Mouse (Mus musculus): ENCODE results near the gene Shank1.

Gene Shank1

DNA sequence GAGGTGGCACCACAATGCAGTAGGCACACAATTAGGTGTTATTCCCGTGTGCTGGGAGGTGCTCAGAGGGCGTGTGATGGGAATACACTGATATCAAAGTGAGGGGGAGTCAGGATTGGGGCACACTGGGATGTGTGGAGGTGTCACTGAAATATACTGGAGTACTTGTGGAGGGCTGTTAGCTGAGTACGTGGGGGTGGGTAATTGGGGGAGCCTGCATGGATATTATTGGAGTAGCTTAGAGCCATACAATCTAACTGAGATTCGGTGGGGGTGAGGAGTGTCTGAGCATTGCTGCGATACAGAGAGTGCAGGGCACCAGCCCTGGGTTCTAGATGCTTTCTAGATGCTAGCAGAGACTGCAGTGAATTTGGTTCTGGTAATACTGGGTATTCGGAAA is 30.2 kb downstream of the Shank1 start:
- CTCF ChIA-PET = no interaction called here

DNA sequence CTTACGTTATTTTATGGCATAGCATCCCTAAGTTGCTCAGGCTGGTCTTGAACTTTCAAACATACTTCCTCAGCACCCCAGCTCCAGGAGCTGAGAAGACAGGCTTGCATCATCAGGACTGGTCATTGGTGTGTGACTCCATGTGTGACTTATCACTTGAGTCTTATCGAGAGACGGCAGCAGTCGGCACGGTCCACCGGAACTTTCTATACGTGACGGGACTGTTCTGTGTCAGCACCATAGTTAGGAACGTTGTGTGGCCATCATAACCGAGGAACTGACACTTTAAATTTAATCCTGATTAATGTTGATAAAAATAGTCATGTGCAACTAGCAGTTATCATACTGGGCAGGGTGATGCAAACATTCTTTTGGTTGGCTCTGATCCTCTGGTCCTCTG is 31.1 kb downstream of the Shank1 start:
- CTCF ChIA-PET = no interaction called here

DNA sequence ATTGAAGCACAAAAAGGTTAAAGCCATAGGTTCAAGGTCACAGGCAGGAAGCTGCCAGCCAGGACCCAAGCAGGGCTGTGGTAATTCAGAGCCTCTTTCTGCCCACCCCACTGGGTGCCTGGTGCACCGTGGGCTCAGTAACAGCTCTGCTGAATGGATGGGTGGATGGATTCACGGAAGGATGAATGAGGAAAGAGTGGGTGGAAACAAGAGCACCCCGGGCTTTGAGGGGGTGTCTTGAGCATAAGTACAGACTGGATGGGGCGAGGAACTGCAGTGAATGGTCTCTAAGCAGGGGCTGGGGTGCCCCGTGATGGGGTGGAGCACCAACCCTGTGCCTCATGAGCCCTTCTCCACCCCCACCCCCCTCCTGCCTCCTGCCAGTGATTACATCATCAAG is 31.7 kb downstream of the Shank1 start:
- CTCF ChIA-PET = no interaction called here

DNA sequence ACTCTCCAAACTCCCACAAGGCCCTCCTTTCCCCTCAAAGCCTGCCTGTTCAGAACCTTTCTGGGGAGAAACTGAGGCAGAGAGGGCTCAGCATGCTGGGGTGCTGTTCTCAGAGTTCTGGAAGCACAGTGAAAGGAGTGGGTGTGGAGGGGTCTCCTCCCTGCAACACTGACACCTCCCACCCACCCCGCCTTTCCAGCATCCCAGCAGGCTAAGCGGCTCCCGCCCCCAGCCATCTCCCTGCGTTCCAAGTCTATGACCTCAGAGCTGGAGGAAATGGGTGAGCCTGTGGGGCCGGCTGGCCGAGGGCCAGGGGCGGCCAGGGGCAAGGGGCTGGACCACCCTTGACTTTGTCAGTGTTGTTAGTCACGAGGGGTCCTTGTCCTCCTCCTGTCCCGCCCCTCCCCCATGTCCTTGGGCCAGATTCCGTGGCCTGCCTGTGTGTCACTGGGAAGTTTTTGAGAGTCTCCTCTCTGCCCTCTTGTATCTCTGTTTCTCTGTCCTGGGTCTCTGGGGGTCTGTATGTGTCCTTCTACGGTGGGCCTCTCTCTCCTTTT is 33.5 kb downstream of the Shank1 start:
- CTCF ChIA-PET = interaction anchor here (0.6 kb wide), 1 partner anchor 483 kb away, joined by 6 read pairs; no protein-coding TSS in a partner anchor

DNA sequence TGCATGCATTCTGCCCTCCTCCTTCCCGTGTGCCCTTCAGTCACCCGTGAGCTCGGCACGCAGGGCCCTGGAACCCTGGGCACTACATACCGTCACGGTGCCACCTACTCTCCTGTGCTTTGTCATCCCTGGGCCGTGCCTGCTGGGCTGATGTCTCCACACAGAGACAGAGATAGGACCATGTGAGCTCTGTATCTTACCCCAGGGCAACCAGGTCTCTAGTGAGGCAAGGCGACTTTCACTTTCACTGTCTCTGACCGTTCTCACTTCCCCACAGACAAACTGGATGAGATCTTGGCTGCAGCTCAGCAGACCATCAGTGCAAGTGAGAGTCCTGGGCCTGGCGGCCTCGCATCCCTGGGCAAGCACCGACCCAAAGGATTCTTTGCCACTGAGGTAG is 34.6 kb downstream of the Shank1 start:
- CTCF ChIA-PET = no interaction called here

DNA sequence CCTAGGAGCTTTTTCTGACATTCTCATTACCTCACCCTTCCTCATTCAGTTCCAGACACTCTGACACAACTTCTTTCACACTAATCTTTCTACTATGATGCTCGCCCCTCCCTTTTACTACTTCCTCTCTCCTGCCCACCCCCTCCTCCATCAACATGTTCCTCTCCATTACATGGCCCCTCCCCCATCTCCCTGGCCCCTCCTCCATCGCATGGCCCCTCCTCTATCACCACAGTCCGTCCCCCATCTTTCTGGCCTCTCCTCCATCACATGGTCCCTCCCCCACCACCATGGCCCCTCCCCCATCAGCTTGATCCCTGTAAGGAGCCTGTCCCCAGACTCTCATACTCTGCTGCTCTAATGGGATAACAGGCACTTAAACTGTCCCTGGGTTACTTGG is 39.0 kb downstream of the Shank1 start:
- CTCF ChIA-PET = interaction anchor here (0.6 to 1.3 kb wide), 3 partner anchors 10 to 325 kb away, joined by 3 to 23 read pairs (median 4); no protein-coding TSS in a partner anchor

DNA sequence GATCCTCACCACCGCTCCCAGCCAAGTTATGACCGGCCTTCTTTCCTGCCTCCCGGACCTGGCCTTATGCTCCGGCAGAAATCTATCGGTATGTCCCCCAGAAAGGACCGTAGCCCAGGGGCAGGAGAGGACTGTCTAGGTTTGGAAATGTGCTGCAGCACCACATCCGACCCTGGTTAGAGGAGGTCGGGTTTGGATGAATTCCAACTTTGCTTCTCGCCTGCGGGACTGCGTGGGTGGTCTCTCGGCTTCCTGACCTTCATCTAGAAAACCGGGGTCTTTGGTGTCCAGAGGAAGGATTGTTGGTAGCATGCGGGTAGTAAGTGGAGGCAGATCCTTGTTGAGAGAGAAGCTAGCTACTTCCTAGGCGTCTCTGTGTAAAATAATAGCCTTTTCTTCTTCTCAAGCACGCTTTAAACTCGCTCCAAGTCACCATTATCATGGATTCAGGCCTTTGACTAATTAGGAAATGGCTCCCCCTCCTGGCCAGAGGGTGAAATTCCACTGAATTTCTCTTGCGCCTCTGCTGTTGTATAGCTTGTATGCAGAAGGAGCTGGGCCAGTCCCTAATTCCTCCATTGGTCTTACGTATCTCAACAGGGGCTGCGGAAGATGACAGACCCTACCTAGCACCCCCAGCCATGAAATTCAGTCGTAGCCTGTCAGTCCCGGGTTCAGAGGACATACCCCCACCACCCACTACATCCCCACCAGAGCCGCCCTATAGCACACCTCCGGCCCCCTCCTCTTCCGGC is 41.1 kb downstream of the Shank1 start:
- CTCF ChIA-PET = interaction anchor here (0.7 to 1.7 kb wide), 4 partner anchors 10 to 88 kb away, joined by 3 to 4 read pairs (median 3); no protein-coding TSS in a partner anchor

DNA sequence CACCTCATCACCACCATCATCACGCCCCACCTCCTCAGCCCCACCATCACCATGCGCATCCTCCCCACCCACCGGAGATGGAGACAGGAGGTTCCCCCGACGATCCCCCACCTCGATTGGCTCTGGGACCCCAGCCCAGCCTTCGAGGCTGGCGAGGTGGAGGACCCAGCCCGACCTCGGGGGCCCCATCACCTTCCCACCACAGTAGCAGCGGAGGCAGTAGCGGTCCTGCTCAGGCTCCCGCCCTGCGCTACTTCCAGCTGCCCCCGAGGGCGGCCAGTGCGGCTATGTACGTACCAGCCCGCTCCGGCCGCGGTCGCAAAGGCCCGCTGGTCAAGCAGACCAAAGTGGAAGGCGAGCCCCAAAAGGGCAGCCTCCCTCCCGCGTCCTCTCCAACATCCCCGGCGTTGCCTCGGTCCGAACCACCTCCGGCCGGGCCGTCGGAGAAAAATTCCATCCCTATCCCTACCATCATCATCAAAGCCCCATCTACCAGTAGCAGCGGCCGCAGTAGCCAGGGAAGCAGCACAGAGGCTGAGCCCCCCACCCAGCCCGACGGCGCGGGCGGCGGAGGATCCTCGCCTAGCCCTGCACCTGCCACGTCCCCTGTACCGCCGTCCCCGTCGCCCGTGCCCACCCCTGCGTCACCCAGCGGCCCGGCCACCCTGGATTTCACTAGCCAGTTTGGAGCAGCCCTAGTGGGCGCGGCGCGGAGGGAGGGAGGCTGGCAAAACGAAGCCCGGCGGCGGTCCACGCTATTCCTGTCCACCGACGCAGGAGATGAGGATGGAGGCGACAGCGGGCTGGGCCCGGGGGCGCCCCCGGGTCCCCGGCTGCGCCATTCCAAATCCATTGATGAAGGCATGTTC is 42.1 kb downstream of the Shank1 start:
- CTCF ChIA-PET = interaction anchor here (0.7 to 1.7 kb wide), 2 partner anchors 9 to 49 kb away, joined by 3 read pairs; no protein-coding TSS in a partner anchor

DNA sequence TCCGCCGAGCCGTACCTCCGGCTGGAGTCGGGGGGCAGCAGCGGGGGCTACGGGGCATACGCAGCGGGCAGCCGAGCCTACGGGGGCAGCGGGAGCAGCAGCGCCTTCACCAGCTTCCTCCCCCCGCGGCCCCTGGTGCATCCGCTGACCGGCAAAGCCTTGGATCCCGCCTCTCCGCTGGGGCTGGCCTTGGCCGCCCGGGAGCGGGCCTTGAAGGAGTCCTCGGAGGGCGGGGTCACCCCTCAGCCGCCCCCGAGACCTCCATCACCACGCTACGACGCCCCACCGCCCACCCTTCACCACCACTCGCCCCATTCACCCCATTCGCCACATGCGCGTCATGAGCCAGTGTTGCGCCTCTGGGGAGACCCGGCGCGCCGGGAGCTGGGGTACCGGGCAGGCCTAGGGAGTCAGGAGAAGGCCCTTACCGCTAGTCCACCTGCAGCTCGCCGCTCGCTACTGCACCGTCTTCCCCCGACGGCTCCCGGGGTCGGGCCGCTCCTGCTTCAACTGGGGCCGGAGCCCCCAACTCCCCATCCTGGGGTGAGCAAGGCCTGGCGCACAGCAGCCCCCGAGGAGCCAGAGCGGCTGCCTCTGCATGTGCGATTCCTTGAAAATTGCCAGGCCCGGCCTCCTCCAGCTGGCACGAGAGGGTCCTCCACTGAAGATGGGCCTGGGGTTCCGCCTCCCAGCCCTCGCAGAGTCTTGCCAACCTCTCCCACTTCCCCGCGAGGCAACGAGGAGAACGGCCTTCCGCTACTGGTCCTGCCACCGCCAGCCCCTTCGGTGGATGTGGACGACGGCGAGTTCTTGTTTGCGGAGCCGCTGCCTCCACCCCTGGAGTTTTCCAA is 42.9 kb downstream of the Shank1 start:
- CTCF ChIA-PET = no interaction called here

DNA sequence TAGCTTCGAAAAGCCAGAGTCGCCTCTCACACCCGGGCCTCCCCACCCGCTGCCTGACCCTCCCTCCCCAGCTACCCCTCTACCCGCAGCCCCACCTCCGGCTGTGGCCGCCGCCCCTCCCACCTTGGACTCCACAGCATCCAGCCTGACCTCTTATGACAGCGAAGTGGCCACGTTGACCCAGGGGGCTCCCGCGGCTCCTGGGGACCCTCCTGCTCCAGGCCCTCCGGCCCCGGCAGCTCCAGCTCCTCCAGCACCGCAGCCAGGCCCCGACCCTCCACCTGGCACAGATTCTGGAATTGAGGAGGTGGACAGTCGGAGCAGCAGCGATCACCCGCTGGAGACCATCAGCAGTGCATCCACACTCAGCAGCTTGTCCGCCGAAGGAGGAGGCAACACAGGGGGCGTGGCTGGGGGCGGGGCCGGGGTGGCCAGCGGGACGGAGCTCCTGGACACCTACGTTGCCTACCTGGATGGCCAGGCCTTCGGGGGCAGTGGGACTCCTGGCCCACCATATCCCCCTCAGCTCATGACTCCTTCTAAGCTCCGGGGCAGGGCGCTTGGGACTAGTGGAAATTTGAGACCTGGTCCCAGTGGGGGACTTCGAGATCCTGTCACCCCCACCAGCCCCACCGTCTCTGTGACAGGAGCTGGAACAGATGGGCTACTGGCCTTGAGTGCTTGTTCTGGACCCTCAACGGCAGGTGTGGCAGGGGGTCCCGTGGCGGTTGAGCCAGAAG is 43.7 kb downstream of the Shank1 start:
- CTCF ChIA-PET = interaction anchor here (0.5 kb wide), 1 partner anchor 426 kb away, joined by 3 read pairs; no protein-coding TSS in a partner anchor

DNA sequence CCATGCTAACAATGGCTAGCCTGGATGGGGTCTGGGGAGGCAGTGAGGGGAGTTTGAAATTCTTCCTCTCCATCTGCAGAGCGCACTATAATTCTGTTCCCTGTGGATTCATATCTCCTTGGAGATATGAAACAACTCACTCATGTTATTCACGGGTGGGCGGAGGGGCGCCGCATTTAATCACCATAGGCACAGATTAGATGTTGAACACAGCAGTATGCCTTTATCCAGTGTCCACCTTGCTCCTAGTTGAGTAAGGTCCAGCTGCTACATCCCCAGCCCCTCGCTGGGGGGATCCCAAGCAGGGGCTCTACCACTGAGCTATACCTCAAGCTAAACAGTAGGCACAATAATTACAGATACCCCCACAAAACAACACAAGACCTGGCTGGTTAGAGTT is 45.4 kb downstream of the Shank1 start:
- CTCF ChIA-PET = no interaction called here

DNA sequence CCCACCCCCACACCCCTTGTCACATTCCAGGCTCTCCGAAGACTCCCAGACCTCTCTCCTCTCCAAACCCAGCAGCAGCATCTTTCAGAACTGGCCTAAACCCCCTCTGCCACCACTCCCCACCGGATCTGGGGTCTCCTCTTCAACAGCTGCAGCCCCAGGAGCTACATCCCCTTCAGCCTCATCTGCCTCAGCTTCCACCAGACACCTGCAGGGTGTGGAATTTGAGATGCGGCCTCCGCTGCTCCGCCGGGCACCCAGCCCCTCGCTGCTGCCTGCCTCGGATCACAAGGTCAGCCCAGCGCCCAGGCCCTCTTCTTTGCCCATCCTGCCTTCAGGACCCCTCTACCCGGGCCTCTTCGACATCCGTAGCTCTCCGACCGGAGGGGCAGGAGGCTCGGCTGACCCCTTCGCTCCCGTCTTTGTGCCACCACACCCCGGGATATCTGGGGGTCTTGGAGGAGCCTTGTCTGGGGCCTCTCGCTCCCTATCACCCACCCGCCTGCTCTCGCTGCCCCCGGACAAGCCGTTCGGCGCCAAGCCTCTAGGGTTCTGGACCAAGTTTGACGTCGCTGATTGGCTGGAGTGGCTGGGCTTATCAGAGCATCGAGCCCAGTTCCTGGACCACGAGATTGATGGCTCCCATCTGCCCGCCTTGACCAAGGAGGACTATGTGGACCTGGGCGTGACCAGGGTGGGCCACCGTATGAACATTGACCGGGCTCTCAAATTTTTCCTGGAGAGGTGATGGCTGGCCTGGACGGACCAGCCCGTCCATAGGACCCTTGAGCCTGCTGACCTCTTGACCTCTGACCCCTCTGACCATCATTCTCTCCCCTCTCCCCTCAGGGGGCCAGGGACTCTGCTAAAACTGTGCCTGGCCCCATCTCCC is 46.8 kb downstream of the Shank1 start:
- CTCF ChIA-PET = interaction anchor here (0.6 kb wide), 1 partner anchor 131 kb away, joined by 5 read pairs; no protein-coding TSS in a partner anchor

DNA sequence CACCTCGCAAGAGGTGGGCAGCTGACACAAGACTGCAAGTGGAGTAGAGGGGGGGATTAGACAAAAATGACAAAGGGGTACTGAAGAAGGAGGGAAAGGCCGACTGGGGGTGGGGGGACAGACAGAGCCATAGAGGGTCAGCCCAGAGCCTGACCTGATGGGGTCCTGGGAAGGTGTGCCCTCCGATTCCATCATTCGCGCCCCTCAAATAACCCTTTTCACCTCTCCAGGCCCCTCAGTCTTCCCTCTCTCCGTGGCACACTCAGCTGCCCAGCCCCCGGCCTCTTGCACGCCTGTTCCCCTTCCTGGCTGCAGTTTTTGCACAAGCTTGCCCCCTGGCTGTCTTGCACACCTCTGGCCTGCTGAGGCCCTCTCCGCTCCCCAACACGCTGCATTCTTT is 47.5 kb downstream of the Shank1 start:
- CTCF ChIA-PET = interaction anchor here (0.6 kb wide), 1 partner anchor 1277 kb away, joined by 6 read pairs; no protein-coding TSS in a partner anchor

DNA sequence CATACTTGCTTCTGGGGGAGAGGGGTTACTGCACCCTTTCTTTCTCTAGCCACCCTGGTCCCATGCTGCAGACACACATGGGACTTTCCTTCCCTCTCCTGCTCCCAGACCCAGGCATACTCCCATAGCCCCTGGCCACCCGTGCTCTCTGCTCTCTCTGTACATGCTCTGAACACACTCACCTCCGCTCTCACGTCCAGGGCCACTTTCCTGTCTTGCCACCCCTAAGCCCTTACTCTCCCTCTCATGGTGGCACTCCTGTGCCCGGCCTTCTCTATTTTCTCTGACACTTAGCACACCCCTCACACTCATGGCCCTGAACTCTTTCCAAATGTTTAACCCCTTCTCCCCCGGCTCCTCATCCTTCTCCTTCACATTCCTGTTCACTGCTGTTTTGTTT is 48.0 kb downstream of the Shank1 start:
- CTCF ChIA-PET = interaction anchor here (0.6 kb wide), 1 partner anchor 1276 kb away, joined by 6 read pairs; no protein-coding TSS in a partner anchor

DNA sequence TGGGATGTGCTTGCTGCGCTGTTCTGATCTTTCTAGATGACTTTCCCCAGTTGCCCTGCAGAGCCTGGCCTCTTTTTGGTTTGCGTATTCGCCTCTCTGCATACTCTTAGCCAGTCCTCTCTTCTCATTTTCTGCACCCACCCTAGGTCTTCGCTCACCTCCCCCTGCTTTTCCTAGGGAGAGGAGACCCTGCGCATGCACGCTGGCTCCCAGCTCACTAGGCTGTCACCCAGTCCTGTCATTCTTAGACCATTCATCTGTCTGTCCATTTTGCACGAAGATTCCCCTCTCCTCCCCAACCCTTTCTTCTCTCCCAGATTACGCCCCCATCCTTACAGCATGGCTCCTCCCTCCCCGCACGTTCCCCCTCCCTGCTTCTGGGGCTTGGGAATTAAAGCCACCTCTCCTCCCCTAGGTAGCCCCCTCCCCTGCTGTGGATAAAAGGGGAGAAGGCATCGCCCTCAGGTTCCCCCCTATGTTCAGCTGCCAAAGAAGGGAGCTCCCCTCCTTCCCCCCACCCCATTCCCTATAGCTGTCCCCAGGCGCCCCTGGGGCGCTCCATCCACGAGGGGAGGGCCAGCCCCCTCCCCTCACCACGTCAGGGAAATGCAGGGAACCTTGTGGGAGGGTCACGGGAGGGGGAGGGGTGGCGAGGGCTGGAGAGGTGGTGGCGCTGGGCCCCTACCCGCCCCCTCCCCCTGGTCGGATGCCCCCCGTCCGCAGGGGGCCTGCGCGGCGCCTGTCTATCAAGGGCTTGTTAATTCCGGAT is 49.0 kb downstream of the Shank1 start:
- CTCF ChIA-PET = interaction anchor here (0.9 kb wide), 1 partner anchor 82 kb away, joined by 10 read pairs; no protein-coding TSS in a partner anchor

DNA sequence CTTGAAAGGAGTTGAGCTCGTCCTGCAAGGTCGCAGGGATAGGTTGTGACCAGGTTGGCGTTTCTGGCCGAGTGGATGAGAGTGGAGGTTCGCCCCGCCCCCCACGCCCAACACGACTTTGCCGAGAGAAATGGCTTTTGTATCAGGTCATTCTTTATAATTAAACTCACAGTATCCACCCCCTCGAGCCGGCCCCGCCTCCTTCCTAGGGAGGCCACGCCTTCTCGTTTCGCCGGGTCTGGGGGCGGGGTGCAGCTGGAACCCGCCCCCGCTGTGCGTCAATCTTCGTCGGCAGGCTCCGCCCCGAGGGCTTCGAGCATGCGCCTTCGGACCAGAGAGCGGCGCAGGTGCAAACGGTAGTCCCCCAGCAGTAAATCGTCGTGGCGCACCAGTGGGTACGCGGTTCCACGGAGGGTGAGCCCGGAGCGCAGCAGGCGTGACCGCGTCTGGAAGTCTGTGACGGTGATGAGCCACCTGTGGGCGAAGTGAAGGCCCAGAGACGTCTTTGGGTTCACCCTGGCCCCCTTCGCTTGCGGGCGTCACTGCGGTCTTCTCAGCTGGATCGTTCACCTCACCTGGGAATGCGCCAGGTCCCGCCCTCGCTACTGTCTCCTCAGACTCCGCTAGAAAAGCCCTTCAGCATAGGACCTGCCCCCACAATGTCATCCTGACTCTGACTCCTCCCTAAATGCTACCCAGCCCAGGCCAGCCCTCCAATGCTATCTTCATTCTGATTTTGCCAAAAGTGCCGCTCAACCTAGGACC is 50.0 kb downstream of the Shank1 start:
- CTCF ChIA-PET = interaction anchor here (0.8 to 1.3 kb wide), 2 partner anchors 9 to 15 kb away, joined by 3 to 8 read pairs; no protein-coding TSS in a partner anchor

DNA sequence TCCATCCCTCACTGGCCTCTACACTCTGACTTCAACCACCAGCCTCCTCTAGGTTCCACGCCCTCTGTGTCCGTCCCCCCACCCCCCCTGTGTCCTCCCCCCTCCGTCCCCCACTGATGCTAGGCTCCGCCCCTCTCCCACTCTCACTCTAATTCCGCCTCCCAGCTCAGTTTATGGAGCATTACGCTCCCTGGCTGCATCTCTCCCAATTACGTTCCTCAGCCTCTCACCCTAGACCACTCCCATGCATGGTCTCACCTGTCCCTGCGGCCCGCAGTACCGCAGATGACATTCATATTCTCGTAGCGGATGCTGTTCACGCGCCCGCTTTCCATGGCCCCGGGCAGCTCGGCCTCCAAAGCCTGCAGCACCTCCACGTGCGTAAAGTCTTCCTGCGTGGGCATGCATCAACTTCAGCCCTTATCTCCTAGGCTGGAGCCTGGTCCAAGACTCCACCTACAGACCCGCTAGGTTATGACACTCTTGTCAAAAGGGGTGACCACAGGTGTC is 50.8 kb downstream of the Shank1 start:
- CTCF ChIA-PET = interaction anchor here (0.8 to 1.3 kb wide), 2 partner anchors 10 to 14 kb away, joined by 3 to 8 read pairs; no protein-coding TSS in a partner anchor

Measured in spleen, embryonic (tissue).